In genomic region chr12:86091601-86092132, GRCm38 (mm10) we compare ENCODE assay signal across 9 mouse cellular contexts. TPM values are rescaled to one million over a fixed set of nuclear protein-coding genes. Genes with fewer than 3 reads are reported as not detected.
A peak's percentile ranks its signal among the peaks of the same experiment; 100 is the strongest.
DNase-seq lines count a peak whose midpoint lies in the region; ATAC-seq and TF ChIP-seq lines count a peak whose summit lies in the region.
"Had no signal": no experiment of that assay in that cellular context is flagged by ENCODE, and none has a peak within 500 bp of the region (broad histone marks: within the 10 kb centered on the region; RNA-seq: fewer than 3 reads in every experiment).

No protein-coding gene starts in this region.

- H3K9ac ChIP-seq in heart, postnatal 0 days (replicated peaks; ENCODE audit: low read depth, low read length) = no peak overlapping the region
- H3K9ac ChIP-seq: liver, embryonic 14.5 days had no signal

- H3K4me2 ChIP-seq in heart, postnatal 0 days (ENCODE audit: low read depth, low read length) = peak overlapping the region; percentile 35

- no peaks in the 10 kb centered on the region for H3K9me3 ChIP-seq in heart, postnatal 0 days (replicated peaks; ENCODE audit: control insufficient read depth, low read length)

- H3K27me3 ChIP-seq in heart, postnatal 0 days (ENCODE audit: control insufficient read depth, insufficient read depth, low read length) = no peaks in the 10 kb centered on the region

- H3K4me1 ChIP-seq in heart, postnatal 0 days (ENCODE audit: control insufficient read depth, insufficient read depth) = peaks cover 20% of the 10 kb centered on the region
- peaks cover 9% of the 10 kb centered on the region for H3K4me1 ChIP-seq in lung, adult 2 months (ENCODE audit: control insufficient read depth, insufficient read depth, low read length)

- peak overlapping the region; percentile 72 for H3K27ac ChIP-seq in heart, postnatal 0 days (ENCODE audit: low read depth)
- H3K27ac ChIP-seq: liver, embryonic 14.5 days had no signal

- TF ChIP-seq POLR2A in lung, adult 2 months (IDR thresholded peaks at IDR 0.05; ENCODE audit: borderline replicate concordance, extremely low read depth, low read depth, low read length) = no peak; the same call in 1 of the 2 replicates

- ATAC-seq in heart, postnatal 0 days (ENCODE audit: insufficient read depth, low read depth) = peak; percentile 81

- WGBS in heart, postnatal 0 days = 24% methylated on average over 18 of the region's 18 CpGs
- WGBS in lung, adult 2 months = 55% methylated on average over 18 of the region's 18 CpGs

- no peak overlapping the region for H3K4me3 ChIP-seq in heart, postnatal 0 days (ENCODE audit: low read depth, low read length)
- H3K4me3 ChIP-seq in lung, adult 2 months (replicated peaks; ENCODE audit: extremely low read depth, low read depth, low read length) = no peak overlapping the region

- TF ChIP-seq CTCF in heart, postnatal 0 days (IDR thresholded peaks at IDR 0.05; ENCODE audit: low read depth) = no peak
- TF ChIP-seq CTCF in lung, adult 2 months (IDR thresholded peaks at IDR 0.05; ENCODE audit: insufficient read depth, low read length) = no peak

- TF ChIP-seq EP300 in heart, postnatal 0 days (IDR thresholded peaks at IDR 0.05; ENCODE audit: low read depth) = no peak

- DNase-seq in adrenal gland, postnatal 10 days = peak; percentile 35
- no peak for DNase-seq in adrenal gland, postnatal 4 days (ENCODE audit: low spot score in 2 of 2)
- DNase-seq in cerebellum, postnatal 25 days = peak; percentile 68 to 72
- peak; percentile 81 for DNase-seq in heart, postnatal 0 days (ENCODE audit: low spot score)
- DNase-seq in lung, adult 2 months = peak; percentile 21
- DNase-seq in natural killer cell, adult 2 months (ENCODE audit: low spot score in 2 of 2) = no peak
- no peak for DNase-seq in thymus, postnatal 10 days (ENCODE audit: low spot score in 2 of 2)
- DNase-seq in frontal cortex, postnatal 10 days (ENCODE audit: low spot score in 2 of 2) = no peak

- H3K36me3 ChIP-seq in heart, postnatal 0 days (replicated peaks; ENCODE audit: control insufficient read depth, insufficient read depth, low read length) = peaks cover 11% of the 10 kb centered on the region; the same call in 1 of the 2 replicates

RNA-seq across cellular contexts. Expression of gene Ift43, which starts 9.3 kb away (rescaled TPM):
- total RNA-seq in adrenal gland, postnatal 10 days (2021) = 10 to 100 TPM; 25.3 to 25.7 TPM
- total RNA-seq in adrenal gland, postnatal 4 days (2021) = 10 to 100 TPM; 30.7 to 34.2 TPM
- 10.8 and 65.6 TPM in 2 replicates for total RNA-seq in heart, postnatal 0 days (2014; rRNA removed; ENCODE audit: low replicate concordance)
- polyA plus RNA-seq in heart, postnatal 0 days (2015; fragmentation: Nextera tagmentation; extraction: Ambion mirVana) = 101 and 102 TPM in 2 replicates
- polyA plus RNA-seq in lung, adult 2 months (2012; rRNA removed) = 32.8 and 49.6 TPM in 2 replicates

RNA-seq across cellular contexts. Expression of gene Tgfb3, which starts 12.8 kb away (rescaled TPM):
- 10 to 100 TPM; 15.0 to 16.6 TPM for total RNA-seq in adrenal gland, postnatal 10 days (2021)
- 10 to 100 TPM; 19.8 to 23.4 TPM for total RNA-seq in adrenal gland, postnatal 4 days (2021)
- 14.2 and 21.9 TPM in 2 replicates for total RNA-seq in heart, postnatal 0 days (2014; rRNA removed; ENCODE audit: low replicate concordance)
- 12.1 and 12.7 TPM in 2 replicates for polyA plus RNA-seq in heart, postnatal 0 days (2015; fragmentation: Nextera tagmentation; extraction: Ambion mirVana)
- 24.8 and 33.9 TPM in 2 replicates for polyA plus RNA-seq in lung, adult 2 months (2012; rRNA removed)

Comparison
In these comparisons a context has a peak if more than half of its experiments do, and no peak if none do; other contexts are left out.
1. DNase-seq: peak in adrenal gland, postnatal 10 days (single experiment), cerebellum, postnatal 25 days (2 of 2), heart, postnatal 0 days (single experiment) and lung, adult 2 months (single experiment); none in adrenal gland, postnatal 4 days (0 of 2), natural killer cell, adult 2 months (0 of 2), thymus, postnatal 10 days (0 of 2) and frontal cortex, postnatal 10 days (0 of 2).